Mouse (Mus musculus) lung, embryonic 14.5 days (tissue): ENCODE measurements around the gene Cxcl17. TPM values are rescaled to one million over a fixed set of nuclear protein-coding genes. Genes with fewer than 3 reads are reported as not detected.

Source experiments
- ATAC-seq: fragments of 200-750 bp; cut with Nextera tagmentation; 2 replicates; pipeline ENCODE4 v1.8.0; 2017; ENCODE audit warnings: mild to moderate bottlenecking, moderate TSS enrichment, moderate library complexity; ENCODE audit not compliant: insufficient read depth
- DNase-seq: peaks from one replicate; pipeline ENCODE4 v3.0.0-alpha.2; 2015
- H3K27ac ChIP-seq: fragments of 300-500 bp; sonication (generic); 2 replicates; pipeline ENCODE4 v1.5.1; 2014; ENCODE audit warnings: low read depth, mild to moderate bottlenecking, moderate library complexity
- H3K27me3 ChIP-seq: fragments of 300-500 bp; sonication (generic); 2 replicates; pipeline ENCODE4 v1.6.1; 2014; ENCODE audit warnings: low read length, control low read depth; ENCODE audit not compliant: insufficient read depth
- H3K36me3 ChIP-seq: fragments of 300-500 bp; sonication (generic); 2 replicates; pipeline ENCODE4 v1.6.1; 2014; ENCODE audit warnings: control low read depth; ENCODE audit not compliant: insufficient read depth
- H3K4me1 ChIP-seq: fragments of 300-500 bp; sonication (generic); 2 replicates; pipeline ENCODE4 v1.6.1; 2014; ENCODE audit warnings: antibody characterized with exemption, control low read depth; ENCODE audit not compliant: insufficient read depth
- H3K4me2 ChIP-seq: fragments of 300-500 bp; sonication (generic); 2 replicates; pipeline ENCODE4 v1.6.1; 2014; ENCODE audit warnings: mild to moderate bottlenecking
- H3K4me3 ChIP-seq: fragments of 300-500 bp; sonication (generic); 2 replicates; pipeline ENCODE4 v1.5.1; 2014; ENCODE audit warnings: low read depth, low read length
- H3K9ac ChIP-seq: fragments of 300-500 bp; sonication (generic); 2 replicates; pipeline ENCODE4 v1.6.1; 2014
- H3K9me3 ChIP-seq: fragments of 300-500 bp; sonication (generic); 2 replicates; pipeline ENCODE4 v1.6.1; 2016; ENCODE audit warnings: low read depth, low read length, control low read depth
- CTCF ChIP-seq: IDR thresholded peaks from 2 replicates; pipeline ENCODE4 v1.5.1; 2016; ENCODE audit warnings: antibody characterized with exemption, low read depth
- WGBS: fragments of 180-500 bp; shearing (Covaris S2); extraction: QIAGEN DNeasy Blood & Tissue Kit; methylation state at CpG from one replicate; pipeline ENCODE4 v1.1.7; 2014; 5-methylcytosine and 5-hydroxymethylcytosine counted together
- polyA plus RNA-seq: library from polyadenylated mRNA; unstranded; fragments of >200 nt; fragmentation: Nextera tagmentation; extraction: Ambion mirVana; gene quantifications from 2 replicates; pipeline ENCODE4 v1.2.1, GENCODE M21; 2014

Cxcl17 gene
- polyA plus RNA-seq, 1 experiment from 2014 or later, result not detected

- Histone ChIP-seq H3K9me3 (no peaks in the 10 kb centered on the region), H3K4me3 (peak overlapping the region; percentile 36), H3K4me1 (no peaks in the 10 kb centered on the region), H3K36me3 (peaks cover 23% of the 10 kb centered on the region), H3K9ac (peak overlapping the region; percentile 54), H3K4me2 (peak overlapping the region; percentile 76), H3K27ac (peak overlapping the region; percentile 72), H3K27me3 (no peaks in the 10 kb centered on the region)
- WGBS, result under 1% methylated on average over 42 of the region's 42 CpGs
- DNase-seq, result peak; percentile 93
- peak; percentile 72 for ATAC-seq
- peak; percentile 63 for TF ChIP-seq CTCF
Measured at GRCm38 (mm10) chr7:25379551-25380351, 32.9 kb downstream of the Cxcl17 start.

- no peak overlapping the region for H3K9ac ChIP-seq
- H3K4me3 ChIP-seq, result no peak overlapping the region
- no peaks in the 10 kb centered on the region for H3K27me3 ChIP-seq
- no peak overlapping the region for H3K4me2 ChIP-seq
- no peak for ATAC-seq
- TF ChIP-seq CTCF, result no peak
- no peaks in the 10 kb centered on the region for H3K4me1 ChIP-seq
- H3K36me3 ChIP-seq, result peaks cover 10% of the 10 kb centered on the region
- H3K9me3 ChIP-seq, result no peaks in the 10 kb centered on the region
- no peak for DNase-seq
- H3K27ac ChIP-seq, result no peak overlapping the region
- WGBS, result 77% methylated on average over 13 of the region's 13 CpGs
Measured at GRCm38 (mm10) chr7:25378181-25379100, 34.2 kb downstream of the Cxcl17 start.

GRCm38 (mm10) chr7:25377100-25377700 lies 35.5 kb downstream of the Cxcl17 start:
- H3K9me3 ChIP-seq, result no peaks in the 10 kb centered on the region
- no peak overlapping the region for H3K9ac ChIP-seq
- H3K4me2 ChIP-seq, result peak overlapping the region; percentile 54
- DNase-seq (peak; percentile 13), ATAC-seq (no peak)
- H3K36me3 ChIP-seq, result 0 out of 2 replicates have a peak, but pooled peaks cover under 1% of the 10 kb centered on the region
- H3K27me3 ChIP-seq, result no peaks in the 10 kb centered on the region
- 40% methylated on average over 8 of the region's 8 CpGs for WGBS
- H3K27ac ChIP-seq, result no peak overlapping the region
- H3K4me3 ChIP-seq, result peak overlapping the region; percentile 24; the same call in 1 of the 2 replicates
- H3K4me1 ChIP-seq, result no peaks in the 10 kb centered on the region
- TF ChIP-seq CTCF, result peak; percentile 53

- no peak for TF ChIP-seq CTCF
- Histone ChIP-seq H3K4me3 (peak overlapping the region; percentile 24), H3K36me3 (no peaks in the 10 kb centered on the region), H3K4me1 (no peaks in the 10 kb centered on the region), H3K9ac (no peak overlapping the region), H3K4me2 (peak overlapping the region; percentile 54), H3K27me3 (no peaks in the 10 kb centered on the region), H3K27ac (no peak overlapping the region), H3K9me3 (no peaks in the 10 kb centered on the region)
- peak; percentile 85 for DNase-seq
- peak; percentile 33; the same call in 1 of the 2 replicates for ATAC-seq
- 4% methylated on average over 17 of the region's 17 CpGs for WGBS
Measured at GRCm38 (mm10) chr7:25376556-25376955, 36.1 kb downstream of the Cxcl17 start.

- no peak overlapping the region for H3K4me2 ChIP-seq
- ATAC-seq (no peak), DNase-seq (no peak)
- no peak overlapping the region for H3K4me3 ChIP-seq
- no peaks in the 10 kb centered on the region for H3K4me1 ChIP-seq
- H3K9me3 ChIP-seq, result no peaks in the 10 kb centered on the region
- H3K36me3 ChIP-seq, result no peaks in the 10 kb centered on the region
- no peak overlapping the region for H3K9ac ChIP-seq
- TF ChIP-seq CTCF, result no peak
- peaks cover 22% of the 10 kb centered on the region for H3K27me3 ChIP-seq
- WGBS, result 80% methylated on average over 5 of the region's 5 CpGs
- H3K27ac ChIP-seq, result no peak overlapping the region
Measured at GRCm38 (mm10) chr7:25372441-25372840, 40.2 kb downstream of the Cxcl17 start.

- DNase-seq, result no peak
- no peaks in the 10 kb centered on the region for H3K4me1 ChIP-seq
- 0 out of 2 replicates have a peak, but pooled peaks cover under 1% of the 10 kb centered on the region for H3K36me3 ChIP-seq
- no peak within 1 kb of the TSS for H3K9ac ChIP-seq
- H3K9me3 ChIP-seq, result no peaks in the 10 kb centered on the region
- TF ChIP-seq CTCF, result no peak
- ATAC-seq, result no peak
- no peak within 1 kb of the TSS for H3K27ac ChIP-seq
- H3K4me3 ChIP-seq, result no peak within 1 kb of the TSS
- H3K4me2 ChIP-seq, result no peak within 1 kb of the TSS
- H3K27me3 ChIP-seq, result peaks cover 38% of the 10 kb centered on the region
- 47% methylated on average over 12 of the region's 12 CpGs for WGBS
Measured at GRCm38 (mm10) chr7:25369058-25369749, 43.5 kb downstream of the Cxcl17 start, which contains the start of gene Cnfn. Cnfn (minus strand) TSS chr7:25369724.
